Mouse (Mus musculus): ENCODE measurements around the gene Mrps12. TPM values are rescaled to one million over a fixed set of nuclear protein-coding genes. Genes with fewer than 3 reads are reported as not detected.
A peak's percentile ranks its signal among the peaks of the same experiment; 100 is the strongest.

The Mrps12 gene
- polyA plus RNA-seq, 1 experiment from 2014 or later = 112 TPM

DNA sequence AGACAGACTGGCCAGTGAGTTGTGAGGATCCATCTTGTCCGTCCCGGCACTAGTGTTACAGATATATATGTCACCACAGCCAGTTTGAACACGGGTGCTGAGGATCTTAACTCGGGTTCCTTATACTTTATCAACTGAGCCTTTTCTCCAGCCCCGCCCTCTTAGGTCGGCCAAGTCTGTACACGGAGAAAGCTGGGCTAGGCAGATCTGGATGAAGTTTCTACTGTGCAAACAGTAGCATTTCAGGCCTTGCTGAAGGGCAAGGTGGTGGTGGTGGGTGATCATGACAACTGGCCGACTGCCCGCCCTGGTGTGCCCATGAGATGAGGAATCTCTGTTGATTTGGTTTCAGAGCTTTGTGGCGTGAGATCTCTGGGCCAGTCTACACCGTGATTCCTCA is 44.3 kb downstream of the Mrps12 start:
- H3K4me2 ChIP-seq (replicated peaks) = no peak overlapping the region
- H3K4me3 ChIP-seq (replicated peaks) = no peak overlapping the region
- ATAC-seq = no peak
- 93% methylated on average over 11 of the region's 11 CpGs for WGBS
- H3K36me3 ChIP-seq = no peaks in the 10 kb centered on the region
- no peak overlapping the region for H3K27ac ChIP-seq
- peaks cover 8% of the 10 kb centered on the region for H3K9me3 ChIP-seq
- no peak overlapping the region for H3K9ac ChIP-seq (replicated peaks)
- peaks cover 14% of the 10 kb centered on the region for H3K4me1 ChIP-seq (replicated peaks)
- peaks cover 20% of the 10 kb centered on the region for H3K27me3 ChIP-seq

GRCm38 (mm10) chr7:28694966-28695511 is 46.6 kb downstream of the Mrps12 start:
- Histone ChIP-seq H3K4me2 (replicated peaks) (no peak overlapping the region), H3K9me3 (peaks cover 1% of the 10 kb centered on the region; the same call in 1 of the 2 replicates), H3K27ac (no peak overlapping the region), H3K36me3 (no peaks in the 10 kb centered on the region), H3K4me1 (replicated peaks) (peaks cover 14% of the 10 kb centered on the region), H3K27me3 (peaks cover 20% of the 10 kb centered on the region), H3K9ac (replicated peaks) (no peak overlapping the region), H3K4me3 (replicated peaks) (no peak overlapping the region)
- WGBS = 60% methylated on average over 8 of the region's 8 CpGs
- no peak for ATAC-seq

DNA sequence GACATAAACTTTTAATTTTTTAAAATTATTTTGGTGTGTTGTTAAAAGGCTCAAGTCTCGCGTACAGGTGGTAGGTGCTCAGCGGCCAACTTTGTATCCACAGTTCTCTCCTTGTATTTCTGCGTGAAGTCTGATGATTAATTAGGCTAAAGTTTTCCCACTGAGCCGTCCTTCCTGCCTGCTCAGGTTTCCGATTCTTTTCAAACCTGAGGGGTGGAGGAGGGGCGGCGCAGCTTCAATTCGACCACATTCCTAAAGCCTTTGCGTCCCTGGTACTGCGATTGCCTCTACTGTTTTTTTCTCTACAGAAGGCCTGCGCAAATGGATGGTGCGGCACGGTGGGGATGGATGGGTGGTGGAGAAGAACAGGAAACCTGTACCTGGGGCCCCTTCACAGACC is 47.2 kb downstream of the Mrps12 start:
- Histone ChIP-seq H3K4me3 (replicated peaks) (no peak overlapping the region), H3K36me3 (no peaks in the 10 kb centered on the region), H3K27me3 (peaks cover 20% of the 10 kb centered on the region), H3K4me2 (replicated peaks) (0 out of 2 replicates have a peak overlapping the region, but pooled peaks have one; percentile 86), H3K9me3 (no peaks in the 10 kb centered on the region), H3K27ac (no peak overlapping the region), H3K9ac (replicated peaks) (no peak overlapping the region), H3K4me1 (replicated peaks) (peaks cover 14% of the 10 kb centered on the region)
- WGBS = 11% methylated on average over 14 of the region's 14 CpGs
- ATAC-seq = no peak

DNA sequence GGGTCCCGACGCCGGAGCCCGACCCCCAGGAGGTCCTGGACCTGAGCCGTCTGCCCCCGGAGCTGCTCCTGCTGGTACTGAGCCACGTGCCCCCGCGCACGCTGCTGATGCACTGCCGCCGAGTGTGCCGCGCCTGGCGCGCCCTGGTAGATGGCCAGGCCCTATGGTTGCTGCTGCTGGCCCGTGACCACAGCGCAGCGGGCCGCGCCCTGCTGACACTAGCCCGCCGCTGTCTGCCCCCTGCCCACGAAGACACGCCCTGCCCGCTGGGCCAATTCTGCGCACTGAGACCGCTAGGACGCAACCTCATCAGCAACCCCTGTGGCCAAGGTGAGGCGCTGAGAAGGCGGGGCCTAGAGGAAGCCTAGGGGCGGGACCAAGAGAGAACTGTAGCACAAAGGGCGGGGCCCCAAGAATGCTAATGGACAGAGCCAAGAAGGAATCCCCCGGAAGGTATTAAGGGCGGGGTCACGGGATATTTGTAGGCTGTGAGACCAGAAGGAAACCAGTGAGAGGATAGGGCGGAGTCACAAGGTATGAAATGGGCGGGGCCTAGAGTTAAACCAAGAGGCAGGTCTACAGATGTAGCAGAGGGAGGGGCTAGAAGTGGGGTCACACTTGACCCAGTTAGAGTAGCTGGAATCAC is 48.2 kb downstream of the Mrps12 start:
- H3K9me3 ChIP-seq = no peaks in the 10 kb centered on the region

GRCm38 (mm10) chr7:28692545-28693320 is 48.9 kb downstream of the Mrps12 start, which contains the start of gene Fbxo27:
Gene Fbxo27, plus strand, starts transcription at chr7:28692849.
- WGBS = 20% methylated on average over 30 of the region's 30 CpGs

More for the DNA sequence above, 48.2 kb downstream of the Mrps12 start:
- Histone ChIP-seq H3K27me3 (peaks cover 20% of the 10 kb centered on the region), H3K36me3 (no peaks in the 10 kb centered on the region), H3K9ac (replicated peaks) (peak overlapping the region; percentile 70), H3K4me1 (replicated peaks) (peaks cover 14% of the 10 kb centered on the region), H3K4me2 (replicated peaks) (peak overlapping the region; percentile 86), H3K27ac (no peak overlapping the region), H3K4me3 (replicated peaks) (peak overlapping the region; percentile 59)
- peak; percentile 91 for ATAC-seq
- under 1% methylated on average over 38 of the region's 38 CpGs for WGBS

DNA sequence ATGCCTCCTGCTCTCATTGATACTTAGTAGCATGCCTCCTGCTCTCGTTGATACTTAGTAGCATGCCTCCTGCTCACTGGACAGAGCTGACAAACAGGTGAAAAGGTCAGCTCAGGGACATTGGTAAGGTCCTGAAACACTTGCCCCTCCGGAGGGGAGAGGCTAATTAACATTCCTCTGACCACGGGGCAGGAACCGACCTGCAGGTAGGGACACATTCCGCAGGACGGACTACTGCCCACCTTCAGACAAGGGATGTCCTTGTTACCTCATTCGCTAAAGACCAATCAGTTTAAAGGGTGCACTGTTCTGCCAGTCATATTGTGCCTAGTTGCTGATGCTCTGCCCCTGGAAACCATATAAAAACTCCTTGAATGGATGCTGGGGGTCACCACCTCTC is 50.5 kb downstream of the Mrps12 start:
- Histone ChIP-seq H3K4me2 (replicated peaks) (no peak overlapping the region), H3K27ac (no peak overlapping the region), H3K9ac (replicated peaks) (no peak overlapping the region), H3K4me3 (replicated peaks) (no peak overlapping the region), H3K27me3 (peaks cover 20% of the 10 kb centered on the region), H3K9me3 (no peaks in the 10 kb centered on the region), H3K4me1 (replicated peaks) (peaks cover 14% of the 10 kb centered on the region), H3K36me3 (no peaks in the 10 kb centered on the region)
- whole genome bisulfite sequencing = 76% methylated on average over 7 of the region's 7 CpGs
- ATAC-seq = no peak

More at GRCm38 (mm10) chr7:28692545-28693320, 48.9 kb downstream of the Mrps12 start, which contains the start of gene Fbxo27:
- Histone ChIP-seq H3K9ac (replicated peaks) (peak within 1 kb of the TSS; percentile 70), H3K36me3 (no peaks in the 10 kb centered on the region), H3K4me3 (replicated peaks) (peak within 1 kb of the TSS; percentile 59), H3K27me3 (peaks cover 20% of the 10 kb centered on the region), H3K27ac (no peak within 1 kb of the TSS), H3K4me2 (replicated peaks) (peak within 1 kb of the TSS; percentile 86), H3K9me3 (no peaks in the 10 kb centered on the region), H3K4me1 (replicated peaks) (peaks cover 14% of the 10 kb centered on the region)
- peak; percentile 78 for ATAC-seq

Other genes with a start within 250 kb of the Mrps12 start
- not detected in 2 replicates for gene Ifnl2, start 231.4 kb downstream of the Mrps12 start, polyA plus RNA-seq (2015; fragmentation: Nextera tagmentation; extraction: Ambion mirVana)
- gene Ifnl3, start 219.0 kb downstream of the Mrps12 start, polyA plus RNA-seq (2015; fragmentation: Nextera tagmentation; extraction: Ambion mirVana) = not detected in 2 replicates
- gene Sycn, start 200.9 kb downstream of the Mrps12 start, polyA plus RNA-seq (2015; fragmentation: Nextera tagmentation; extraction: Ambion mirVana) = not detected in 2 replicates
- gene Nccrp1, start 194.6 kb downstream of the Mrps12 start, polyA plus RNA-seq (2015; fragmentation: Nextera tagmentation; extraction: Ambion mirVana) = not detected in 2 replicates
- gene Samd4b, start 143.7 kb downstream of the Mrps12 start, polyA plus RNA-seq (2015; fragmentation: Nextera tagmentation; extraction: Ambion mirVana) = 20.0 and 25.7 TPM in 2 replicates
- gene Pak4, start 143.6 kb downstream of the Mrps12 start, polyA plus RNA-seq (2015; fragmentation: Nextera tagmentation; extraction: Ambion mirVana) = 25.6 and 28.0 TPM in 2 replicates
- gene Acp7, start 110.5 kb downstream of the Mrps12 start, polyA plus RNA-seq (2015; fragmentation: Nextera tagmentation; extraction: Ambion mirVana) = not detected in 2 replicates
- gene Fbxo27, start 49.0 kb downstream of the Mrps12 start, polyA plus RNA-seq (2015; fragmentation: Nextera tagmentation; extraction: Ambion mirVana) = 5.7 and 5.8 TPM in 2 replicates
- 3.3 and 4.0 TPM in 2 replicates for gene Fbxo17, start 25.0 kb downstream of the Mrps12 start, polyA plus RNA-seq (2015; fragmentation: Nextera tagmentation; extraction: Ambion mirVana)
- 22.4 and 22.9 TPM in 2 replicates for gene Sars2, start 172 bp upstream of the Mrps12 start, polyA plus RNA-seq (2015; fragmentation: Nextera tagmentation; extraction: Ambion mirVana)
- gene Ccer2, start 14.4 kb upstream of the Mrps12 start, polyA plus RNA-seq (2015; fragmentation: Nextera tagmentation; extraction: Ambion mirVana) = 0.26 and 0.58 TPM in 2 replicates
- 102 and 108 TPM in 2 replicates for gene Sirt2, start 24.9 kb upstream of the Mrps12 start, polyA plus RNA-seq (2015; fragmentation: Nextera tagmentation; extraction: Ambion mirVana)
- gene Nfkbib, start 25.7 kb upstream of the Mrps12 start, polyA plus RNA-seq (2015; fragmentation: Nextera tagmentation; extraction: Ambion mirVana) = 52.7 and 56.7 TPM in 2 replicates
- gene Rinl, start 47.1 kb upstream of the Mrps12 start, polyA plus RNA-seq (2015; fragmentation: Nextera tagmentation; extraction: Ambion mirVana) = 1.9 and 2.3 TPM in 2 replicates
- 238 and 239 TPM in 2 replicates for gene Hnrnpl, start 66.7 kb upstream of the Mrps12 start, polyA plus RNA-seq (2015; fragmentation: Nextera tagmentation; extraction: Ambion mirVana)
- gene Ech1, start 83.4 kb upstream of the Mrps12 start, polyA plus RNA-seq (2015; fragmentation: Nextera tagmentation; extraction: Ambion mirVana) = 69.4 and 71.6 TPM in 2 replicates
- gene Lgals4, start 92.0 kb upstream of the Mrps12 start, polyA plus RNA-seq (2015; fragmentation: Nextera tagmentation; extraction: Ambion mirVana) = 4.5 and 5.8 TPM in 2 replicates
- 8.5 and 9.8 TPM in 2 replicates for gene Lgals7, start 122.0 kb upstream of the Mrps12 start, polyA plus RNA-seq (2015; fragmentation: Nextera tagmentation; extraction: Ambion mirVana)
- gene Capn12, start 139.6 kb upstream of the Mrps12 start, polyA plus RNA-seq (2015; fragmentation: Nextera tagmentation; extraction: Ambion mirVana) = 0.62 and 0.70 TPM in 2 replicates
- 120 and 132 TPM in 2 replicates for gene Actn4, start 220.5 kb upstream of the Mrps12 start, polyA plus RNA-seq (2015; fragmentation: Nextera tagmentation; extraction: Ambion mirVana)
- gene Eif3k, start 240.0 kb upstream of the Mrps12 start, polyA plus RNA-seq (2015; fragmentation: Nextera tagmentation; extraction: Ambion mirVana) = 318 and 323 TPM in 2 replicates
- gene Map4k1, start 240.2 kb upstream of the Mrps12 start, polyA plus RNA-seq (2015; fragmentation: Nextera tagmentation; extraction: Ambion mirVana) = 4.5 and 5.0 TPM in 2 replicates